Mouse (Mus musculus) adipocyte (in vitro differentiated cells): Measurements from ENCODE around the gene Ndufb8.

ENCODE experiments used
- DNase-seq: peaks from one replicate; pipeline ENCODE4 v3.0.0-alpha.2; 2016; ENCODE audit warnings: low spot score

Ndufb8 gene

DNA sequence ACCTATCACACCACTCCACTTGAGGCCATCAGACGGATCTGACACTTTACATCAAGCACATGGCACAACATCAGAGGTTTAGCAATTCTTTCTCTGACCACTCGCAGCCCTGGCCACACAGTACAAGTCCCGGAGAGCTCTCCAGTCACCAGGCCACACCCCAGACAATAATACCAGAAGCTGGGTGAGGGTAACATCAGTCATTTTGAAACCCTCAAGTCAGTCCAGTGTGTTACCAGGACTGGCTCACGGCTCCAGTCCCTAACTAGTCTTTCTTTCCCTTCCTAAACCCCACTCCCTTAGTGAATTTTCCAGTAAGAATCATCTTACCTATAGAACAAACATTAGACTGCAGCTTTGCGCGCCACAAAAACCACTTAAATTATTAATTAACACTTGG, 25.2 kb downstream of the Ndufb8 start:
- no peak for DNase-seq

GRCm38 (mm10) chr19:44525551-44526205, 29.6 kb downstream of the Ndufb8 start:
- no peak for DNase-seq

DNA sequence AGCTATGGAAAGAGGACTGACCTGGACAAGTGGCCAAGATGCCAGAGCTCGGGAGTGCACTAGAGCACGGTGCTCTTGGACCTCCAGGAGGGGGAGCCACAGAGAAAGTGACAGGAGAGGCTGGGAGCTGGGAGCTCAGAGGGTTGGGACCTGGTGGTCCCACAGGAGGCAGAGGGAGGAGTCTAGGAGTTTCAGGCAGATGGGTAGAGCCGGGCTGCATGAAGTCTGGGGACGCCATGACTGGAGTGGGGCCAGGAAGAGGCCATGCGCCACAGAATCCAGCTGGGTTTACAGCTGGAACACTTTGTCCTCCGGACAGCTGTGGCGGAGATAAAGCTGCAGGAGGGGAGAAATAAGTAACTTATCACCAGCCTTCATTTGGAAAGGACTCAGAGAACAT, 36.1 kb downstream of the Ndufb8 start:
- no peak for DNase-seq

- no peak for DNase-seq
These were observed 37.1 kb downstream of the Ndufb8 start for GRCm38 (mm10) chr19:44517996-44518768.

DNA sequence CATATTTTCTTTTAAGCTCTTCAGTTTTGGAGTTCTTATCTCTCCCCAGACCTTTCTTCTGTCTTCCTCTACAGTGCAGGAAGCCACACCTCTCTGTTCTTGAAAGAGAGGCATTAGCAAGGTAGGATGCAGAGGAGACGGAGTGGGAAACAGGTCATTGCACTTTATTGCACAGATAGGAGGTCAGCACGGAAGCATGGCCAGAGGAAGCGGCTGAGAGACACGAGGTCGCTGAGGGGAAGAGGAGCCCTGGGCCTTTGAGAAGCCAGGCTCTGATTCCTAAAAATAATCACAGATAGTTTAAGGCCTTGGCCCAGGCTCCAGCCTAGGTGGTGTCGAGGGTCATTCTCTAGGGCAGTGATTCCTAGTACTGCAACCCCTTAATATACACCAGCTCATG, 39.5 kb downstream of the Ndufb8 start:
- no peak for DNase-seq

DNA sequence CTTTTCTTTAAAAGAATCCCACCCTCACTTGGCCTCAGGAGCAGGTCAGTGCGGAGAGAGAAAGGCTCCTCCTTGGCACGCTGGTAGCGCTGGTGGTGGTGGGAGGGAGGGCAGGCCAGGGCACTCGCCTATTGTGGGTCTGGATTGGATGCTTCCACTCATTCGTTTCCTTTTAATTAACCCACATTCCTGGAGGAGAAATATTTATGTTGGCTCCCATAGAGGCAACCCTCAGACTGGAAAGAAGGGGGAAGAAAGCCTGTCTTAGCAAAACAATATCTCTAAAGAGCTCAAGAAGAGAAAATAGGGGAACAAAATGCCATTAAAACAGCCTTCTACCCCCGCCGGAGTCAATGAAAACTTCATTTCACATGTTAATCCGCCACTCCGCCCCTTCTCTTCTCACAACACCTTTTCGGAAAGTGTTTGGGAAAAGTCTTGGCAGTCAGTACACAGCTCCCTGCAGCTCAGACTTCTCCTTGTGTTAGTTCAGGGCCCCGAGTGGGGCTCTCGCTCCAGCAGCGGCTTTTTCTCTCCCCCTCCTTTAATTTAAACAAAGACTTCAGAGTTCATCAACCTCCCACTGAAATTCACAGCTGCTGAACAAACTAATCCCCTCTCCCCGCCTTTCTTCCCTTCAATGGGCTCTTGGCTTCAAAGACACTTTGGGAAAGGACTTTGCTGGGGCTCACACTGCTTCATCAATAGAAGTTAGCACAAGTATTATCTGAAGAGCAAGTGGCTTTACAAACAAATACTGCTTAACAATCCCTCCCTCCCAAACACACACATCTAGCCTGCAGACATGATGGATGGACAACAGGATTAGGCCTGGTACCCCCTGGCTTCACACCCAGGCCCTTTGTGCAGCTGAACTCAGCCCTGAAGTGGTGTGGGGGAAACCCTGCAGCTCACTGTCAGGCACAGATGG, 40.5 kb downstream of the Ndufb8 start:
- no peak for DNase-seq

- DNase-seq, result no peak
These were observed 41.2 kb downstream of the Ndufb8 start for GRCm38 (mm10) chr19:44513921-44514482.

GRCm38 (mm10) chr19:44513054-44513833, 42.0 kb downstream of the Ndufb8 start:
- no peak for DNase-seq

GRCm38 (mm10) chr19:44512601-44513000, 42.6 kb downstream of the Ndufb8 start:
- DNase-seq, result no peak

GRCm38 (mm10) chr19:44511451-44512231, 43.6 kb downstream of the Ndufb8 start:
- DNase-seq, result no peak

DNA sequence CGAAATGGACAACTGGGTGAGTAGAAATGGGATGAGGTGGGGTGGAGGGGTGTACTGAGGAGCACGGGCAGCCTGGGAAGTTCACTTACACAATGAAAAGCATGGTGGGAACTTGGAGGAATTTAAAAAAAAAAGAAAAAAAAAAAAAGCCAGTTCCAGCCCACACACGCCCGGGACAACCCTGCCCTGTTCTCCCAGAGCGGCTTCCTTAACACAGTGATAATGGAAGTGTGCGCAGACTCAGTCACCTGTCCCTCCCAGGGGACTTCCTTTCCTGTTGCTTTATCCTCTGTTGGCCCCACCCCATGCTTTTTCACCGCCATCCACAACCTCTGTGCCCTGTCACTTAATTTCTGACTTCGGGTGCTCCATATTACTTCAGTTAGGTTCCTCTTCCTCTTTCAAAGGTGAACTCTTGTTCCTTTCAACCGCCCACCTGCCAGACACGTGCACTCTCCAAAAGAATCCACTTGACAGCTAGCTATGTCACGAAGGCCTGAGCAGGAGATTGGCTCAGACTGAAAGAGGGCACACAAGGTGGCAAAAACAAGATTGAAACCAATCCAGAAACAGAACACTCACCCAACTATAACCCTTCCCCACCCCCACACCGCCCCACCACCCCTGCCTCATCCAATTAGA, 44.6 kb downstream of the Ndufb8 start:
- no peak for DNase-seq

GRCm38 (mm10) chr19:44502741-44503140, 52.5 kb downstream of the Ndufb8 start:
- no peak for DNase-seq

DNA sequence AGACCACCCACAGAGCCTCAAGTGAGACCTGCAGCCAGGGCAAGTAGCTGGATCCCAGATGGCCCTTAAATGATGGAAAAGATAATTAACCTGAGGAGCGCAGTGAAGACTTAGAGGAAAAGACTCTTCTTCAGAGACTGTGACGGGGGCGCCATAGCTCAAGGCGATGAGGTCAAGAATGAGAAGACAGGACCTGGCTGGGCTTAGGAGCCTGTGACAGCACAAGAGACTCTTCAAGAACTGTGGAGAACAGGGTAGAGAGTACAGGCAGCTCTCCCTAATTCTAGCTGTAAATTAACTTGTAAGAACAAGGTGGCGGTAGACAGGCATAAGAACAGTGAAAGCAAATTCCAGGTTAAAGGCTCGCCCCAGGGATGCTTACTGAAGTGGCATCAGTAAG, 53.3 kb downstream of the Ndufb8 start:
- DNase-seq, result no peak

DNA sequence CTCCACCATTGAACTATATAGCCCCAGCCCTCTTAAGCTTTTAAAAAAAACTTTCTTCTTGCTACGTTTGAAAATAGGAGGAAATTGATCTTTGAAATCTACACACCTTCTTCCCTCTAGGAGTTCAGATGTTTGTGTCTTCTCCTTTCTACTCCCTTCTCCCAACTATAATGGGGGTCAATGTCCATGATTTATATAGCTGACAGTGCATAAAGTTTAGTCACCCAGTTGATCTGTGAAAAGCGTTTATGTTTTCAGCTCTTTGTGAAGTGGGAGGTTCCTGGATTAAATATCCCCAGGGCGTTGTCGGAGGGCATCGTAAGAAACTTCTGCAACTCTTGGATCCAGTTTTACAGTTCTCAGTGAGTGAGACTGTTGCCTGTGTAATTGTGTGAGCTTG, 55.0 kb downstream of the Ndufb8 start:
- DNase-seq, result no peak

DNA sequence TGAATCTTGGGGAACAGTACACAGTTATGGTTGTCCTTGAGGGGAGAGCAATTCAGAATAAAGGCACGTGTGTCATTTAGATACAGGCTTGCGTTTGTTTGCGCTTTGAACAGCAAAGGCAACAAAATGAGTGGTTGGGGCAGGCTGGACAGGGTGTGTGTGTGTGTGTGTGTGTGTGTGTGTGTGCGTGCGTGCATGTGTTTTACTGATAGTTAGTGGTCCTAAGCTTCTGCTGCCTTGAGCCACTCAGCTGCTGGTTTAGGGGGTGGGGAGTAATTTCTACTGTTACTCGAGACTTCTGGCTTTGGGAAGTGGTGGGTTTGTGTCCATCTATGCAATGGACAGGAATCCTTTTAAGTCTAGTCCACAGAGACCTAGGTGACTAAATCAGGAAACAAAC, 56.3 kb downstream of the Ndufb8 start:
- no peak for DNase-seq
